Mouse (Mus musculus) C2C12 (cell line): Measurements from ENCODE around the gene Col4a3.

Experiments
- CTCF ChIP-seq: IDR thresholded peaks from one replicate; pipeline ENCODE4 v1.5.1; 2011; ENCODE audit not compliant: control insufficient read depth, insufficient read depth, insufficient read length
- MAX ChIP-seq: IDR thresholded peaks from one replicate; pipeline ENCODE4 v1.6.1; 2011; ENCODE audit warnings: mild to moderate bottlenecking, control low read depth
- MYOD1 ChIP-seq: IDR thresholded peaks from one replicate; pipeline ENCODE4 v1.6.1; 2011; ENCODE audit warnings: low read depth; ENCODE audit not compliant: control insufficient read depth, insufficient read length
- USF1 ChIP-seq: IDR thresholded peaks from one replicate; pipeline ENCODE4 v1.6.1; 2011; ENCODE audit warnings: low read depth, mild to moderate bottlenecking, control low read depth, moderate library complexity

GRCm38 (mm10) chr1:82738066-82738465 is 151.3 kb downstream of the Col4a3 start:
- TF ChIP-seq CTCF (no peak), USF1 (no peak), MYOD1 (no peak), MAX (no peak)
